Mouse (Mus musculus): ENCODE measurements around the gene Btbd9. TPM values are rescaled to one million over a fixed set of nuclear protein-coding genes. Genes with fewer than 3 reads are reported as not detected.
A peak's percentile ranks its signal among the peaks of the same experiment; 100 is the strongest.
"Not testable (repeated sequence)": the region's sequence is repeated elsewhere in the genome, so short reads cannot be mapped to it uniquely, and the experiment has no call there.

Btbd9 gene
- total and polyA plus RNA-seq, 3 experiments, result 24.7 to 33.8 TPM; not detected in 1

GRCm38 (mm10) chr17:30507636-30508576 is 68.4 kb downstream of the Btbd9 start:
- Histone ChIP-seq H3K9ac (ENCODE audit: control insufficient read depth, low read depth, low read length, poor library complexity, severe bottlenecking) (no peak overlapping the region), H3K4me1 (ENCODE audit: control insufficient read depth in 1 of 2, insufficient read depth in 2 of 2, low read length in 2 of 2) (0 out of 4 replicates have a peak, but pooled peaks cover 0 to 3% of the 10 kb centered on the region in 2 experiments), H3K9me3 (replicated peaks; ENCODE audit: insufficient read depth, low read length) (no peaks in the 10 kb centered on the region), H3K27me3 (ENCODE audit: control insufficient read depth in 1 of 2, insufficient read depth in 2 of 2, low read length in 2 of 2) (no peaks in the 10 kb centered on the region), H3K79me2 (ENCODE audit: control insufficient read depth, insufficient read depth, low read length, poor library complexity) (no peaks in the 10 kb centered on the region), H3K27ac (ENCODE audit: control insufficient read depth, low read depth, low read length) (no peak overlapping the region), H3K36me3 (ENCODE audit: control insufficient read depth in 1 of 2, insufficient read depth in 2 of 2, low read length in 2 of 2) (peaks cover 0 to 4% of the 10 kb centered on the region in 2 experiments; a peak in 3 of 4 replicates), H3K4me3 (ENCODE audit: control insufficient read depth in 1 of 2, insufficient read depth in 1 of 2, low read depth in 2 of 2, low read length in 2 of 2) (no peak overlapping the region)
- TF ChIP-seq RAD21 (IDR thresholded peaks at IDR 0.05; ENCODE audit: low read depth, low read length), result peak; percentile 32
- no peak for TF ChIP-seq UBTF (IDR thresholded peaks at IDR 0.05; ENCODE audit: borderline replicate concordance, insufficient read depth, low read depth, low read length)
- no peak for DNase-seq (ENCODE audit: low read depth, low spot score)

DNA sequence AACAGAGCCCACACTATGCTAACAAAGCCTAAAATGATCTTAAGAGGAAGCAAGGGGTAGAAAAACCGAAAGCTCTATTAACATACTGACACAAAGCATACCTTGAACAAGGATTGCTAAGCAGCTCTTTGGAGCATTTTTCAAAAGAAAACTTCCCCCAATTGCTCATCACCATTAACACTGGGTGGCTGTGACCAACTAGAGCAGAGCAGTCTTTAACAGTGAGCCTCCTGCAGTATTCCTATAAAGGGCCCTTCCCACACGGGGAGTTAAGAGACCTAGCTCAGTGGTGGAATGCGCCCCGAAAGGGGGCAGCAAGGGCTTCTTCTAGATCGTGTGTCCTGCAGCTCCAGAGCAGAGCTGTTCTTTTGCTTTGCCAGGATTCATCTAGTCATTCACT is 69.4 kb downstream of the Btbd9 start:
- no peak overlapping the region for H3K9ac ChIP-seq (ENCODE audit: control insufficient read depth, low read depth, low read length, poor library complexity, severe bottlenecking)
- DNase-seq (ENCODE audit: low read depth, low spot score), result no peak
- 0 out of 4 replicates have a peak, but pooled peaks cover 0 to 3% of the 10 kb centered on the region in 2 experiments for H3K4me1 ChIP-seq (ENCODE audit: control insufficient read depth in 1 of 2, insufficient read depth in 2 of 2, low read length in 2 of 2)
- H3K36me3 ChIP-seq (ENCODE audit: control insufficient read depth in 1 of 2, insufficient read depth in 2 of 2, low read length in 2 of 2), result peaks cover 0 to 4% of the 10 kb centered on the region in 2 experiments; a peak in 2 of 4 replicates
- H3K79me2 ChIP-seq (ENCODE audit: control insufficient read depth, insufficient read depth, low read length, poor library complexity), result no peaks in the 10 kb centered on the region
- H3K4me3 ChIP-seq (ENCODE audit: control insufficient read depth in 1 of 2, insufficient read depth in 1 of 2, low read depth in 2 of 2, low read length in 2 of 2), result no peak overlapping the region
- H3K9me3 ChIP-seq (replicated peaks; ENCODE audit: insufficient read depth, low read length), result no peaks in the 10 kb centered on the region
- H3K27me3 ChIP-seq (ENCODE audit: control insufficient read depth in 1 of 2, insufficient read depth in 2 of 2, low read length in 2 of 2), result no peaks in the 10 kb centered on the region
- no peak for TF ChIP-seq TAL1 (IDR thresholded peaks at IDR 0.05; ENCODE audit: low read length)
- no peak for TF ChIP-seq EP300 (IDR thresholded peaks at IDR 0.05; ENCODE audit: low read depth in 1 of 2, low read length in 2 of 2)
- TF ChIP-seq TBP (IDR thresholded peaks at IDR 0.05; ENCODE audit: low read depth, low read length), result no peak
- TF ChIP-seq USF2 (IDR thresholded peaks at IDR 0.05; ENCODE audit: borderline replicate concordance in 1 of 2, insufficient read depth in 1 of 2, low read depth in 1 of 2, low read length in 2 of 2), result no peak
- TF ChIP-seq MXI1 (IDR thresholded peaks at IDR 0.05; ENCODE audit: low read depth, low read length), result no peak
- no peak for TF ChIP-seq MYB (IDR thresholded peaks at IDR 0.05; ENCODE audit: low read depth, low read length)
- TF ChIP-seq CTCF (IDR thresholded peaks at IDR 0.05 in 2 of 3, conservative IDR thresholded peaks at IDR 0.05 in 1 of 3; ENCODE audit: control insufficient read depth in 1 of 3, insufficient read depth in 1 of 3, low read depth in 2 of 3, low read length in 3 of 3, poor library complexity in 1 of 3, severe bottlenecking in 1 of 3), result no peak
- no peak for TF ChIP-seq NELFE (IDR thresholded peaks at IDR 0.05; ENCODE audit: low read depth, low read length)
- TF ChIP-seq RCOR1 (IDR thresholded peaks at IDR 0.05; ENCODE audit: low read depth, low read length), result no peak
- TF ChIP-seq BHLHE40 (IDR thresholded peaks at IDR 0.05; ENCODE audit: borderline replicate concordance, low read depth, low read length), result no peak
- no peak for TF ChIP-seq POLR2AphosphoS2 (IDR thresholded peaks at IDR 0.05; ENCODE audit: low read length)
- TF ChIP-seq HCFC1 (IDR thresholded peaks at IDR 0.05; ENCODE audit: low read depth, low read length), result no peak
- H3K27ac ChIP-seq (ENCODE audit: control insufficient read depth, low read depth, low read length), result no peak overlapping the region

GRCm38 (mm10) chr17:30499541-30499940 is 76.7 kb downstream of the Btbd9 start:
- not testable (repeated sequence) for H3K79me2 ChIP-seq (ENCODE audit: control insufficient read depth, insufficient read depth, low read length, poor library complexity); H3K4me3 ChIP-seq (ENCODE audit: control insufficient read depth in 1 of 2, insufficient read depth in 1 of 2, low read depth in 2 of 2, low read length in 2 of 2); DNase-seq (ENCODE audit: low read depth, low spot score); H3K4me1 ChIP-seq (ENCODE audit: control insufficient read depth in 1 of 2, insufficient read depth in 2 of 2, low read length in 2 of 2); H3K27me3 ChIP-seq (ENCODE audit: control insufficient read depth in 1 of 2, insufficient read depth in 2 of 2, low read length in 2 of 2); H3K27ac ChIP-seq (ENCODE audit: control insufficient read depth, low read depth, low read length); H3K9ac ChIP-seq (ENCODE audit: control insufficient read depth, low read depth, low read length, poor library complexity, severe bottlenecking); H3K36me3 ChIP-seq (ENCODE audit: control insufficient read depth in 1 of 2, insufficient read depth in 2 of 2, low read length in 2 of 2); H3K9me3 ChIP-seq (replicated peaks; ENCODE audit: insufficient read depth, low read length)

All from MEL (cell line).